Mouse (Mus musculus): ENCODE data around the gene Fcrla.
"Not testable (repeated sequence)": the region's sequence is repeated elsewhere in the genome, so short reads cannot be mapped to it uniquely, and the experiment has no call there.

Fcrla gene

GRCm38 (mm10) chr1:170927378-170927777, at the start of gene Fcrla:
Gene Fcrla (minus strand): TSS chr1:170927583.
- no peak for DNase-seq (ENCODE audit: low read depth, low spot score)

DNA sequence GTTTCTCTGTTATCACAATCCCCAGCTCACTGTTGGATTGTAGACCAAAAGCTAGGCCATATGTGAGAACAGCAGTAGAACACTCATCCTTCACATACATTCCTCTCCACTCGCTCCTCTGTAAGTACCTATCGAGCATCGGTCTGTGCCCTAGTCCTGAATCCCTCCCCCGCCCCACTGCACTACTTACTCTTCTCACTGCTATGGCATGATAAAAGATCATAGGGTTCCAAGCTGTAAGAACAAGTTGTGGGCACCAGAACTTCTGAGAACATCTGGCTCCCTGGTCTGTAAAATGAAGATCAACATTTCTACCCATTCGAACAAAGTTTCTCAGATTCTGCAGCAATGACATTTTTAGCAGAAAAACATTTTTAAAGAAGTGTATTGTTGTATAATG, 49.1 kb upstream of the Fcrla start, which contains the start of gene Fcgr2b:
TSS of gene Fcgr2b (minus strand) at position 101 of the 400 bp plus-strand sequence.
- no peak for DNase-seq (ENCODE audit: low read depth, low spot score)

- no peak for DNase-seq (ENCODE audit: low read depth, low spot score)
Observed at GRCm38 (mm10) chr1:170975751-170976161, 48.4 kb upstream of the Fcrla start.

- DNase-seq (ENCODE audit: low read depth, low spot score), result not testable (repeated sequence)
Observed at GRCm38 (mm10) chr1:170975350-170975749, 48.0 kb upstream of the Fcrla start.

GRCm38 (mm10) chr1:170974736-170975135, 47.4 kb upstream of the Fcrla start:
- no peak for DNase-seq (ENCODE audit: low read depth, low spot score)

DNA sequence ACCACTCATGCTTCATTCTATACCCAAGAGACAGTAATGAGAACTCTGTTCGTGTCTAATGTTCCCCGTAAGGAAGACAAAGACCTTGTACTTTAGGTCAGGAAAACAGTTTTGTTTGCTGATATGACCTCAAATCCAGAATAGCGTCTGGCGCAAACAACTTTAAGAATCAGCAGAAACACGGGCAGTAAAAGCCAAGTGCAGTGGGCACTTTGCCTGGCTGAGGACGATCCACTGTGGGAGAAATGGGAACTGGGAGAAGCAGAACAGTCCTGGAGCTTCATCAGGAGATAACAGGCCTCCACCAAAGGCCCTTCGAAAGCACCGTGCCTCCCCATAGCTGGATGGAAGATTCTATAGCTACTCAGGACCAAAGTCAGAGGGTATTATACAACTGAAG, 46.8 kb upstream of the Fcrla start:
- DNase-seq (ENCODE audit: low read depth, low spot score), result no peak

GRCm38 (mm10) chr1:170972936-170973335, 45.6 kb upstream of the Fcrla start:
- no peak for DNase-seq (ENCODE audit: low read depth, low spot score)

GRCm38 (mm10) chr1:170972494-170972893, 45.1 kb upstream of the Fcrla start:
- no peak for DNase-seq (ENCODE audit: low read depth, low spot score)

DNA sequence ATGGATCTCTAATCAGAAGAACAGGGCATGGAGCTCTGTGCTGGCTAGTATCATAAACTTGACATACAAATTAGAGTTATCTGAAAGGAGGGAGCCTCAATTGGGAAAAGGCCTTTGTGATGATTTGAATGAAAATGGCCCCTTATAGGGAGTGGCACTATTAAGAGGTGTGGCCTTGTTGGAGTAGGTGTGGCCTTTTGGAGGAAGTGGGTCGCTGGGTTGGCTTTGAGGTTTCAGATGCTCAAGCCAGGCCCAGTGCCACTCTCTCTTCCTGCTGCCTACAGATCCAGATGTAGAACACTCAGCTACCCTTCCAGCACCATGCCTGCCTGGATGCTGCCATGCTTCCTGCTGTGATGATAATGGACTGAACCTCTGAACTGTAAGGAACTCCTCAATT, 41.2 kb upstream of the Fcrla start:
- no peak for DNase-seq (ENCODE audit: low read depth, low spot score)

DNA sequence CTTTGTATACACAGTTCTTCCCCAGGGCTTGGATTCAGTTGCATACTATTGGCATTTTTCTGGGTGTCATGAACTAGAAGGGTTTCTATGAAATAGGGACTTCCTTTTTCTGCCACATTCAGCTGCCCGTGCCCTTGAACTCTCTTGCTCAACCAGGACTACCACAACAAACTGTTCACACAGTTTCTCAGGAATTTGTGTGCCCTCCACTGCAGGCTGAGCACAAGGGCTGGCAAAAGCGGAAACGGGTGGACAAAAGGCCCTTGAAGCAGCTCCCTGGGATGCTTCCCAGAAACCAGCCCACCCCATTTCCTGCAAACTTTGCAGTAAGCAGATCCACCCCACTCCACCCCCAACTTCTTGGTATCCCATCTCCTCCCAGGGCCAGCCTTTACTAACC, 40.2 kb upstream of the Fcrla start:
- DNase-seq (ENCODE audit: low read depth, low spot score), result no peak

DNA sequence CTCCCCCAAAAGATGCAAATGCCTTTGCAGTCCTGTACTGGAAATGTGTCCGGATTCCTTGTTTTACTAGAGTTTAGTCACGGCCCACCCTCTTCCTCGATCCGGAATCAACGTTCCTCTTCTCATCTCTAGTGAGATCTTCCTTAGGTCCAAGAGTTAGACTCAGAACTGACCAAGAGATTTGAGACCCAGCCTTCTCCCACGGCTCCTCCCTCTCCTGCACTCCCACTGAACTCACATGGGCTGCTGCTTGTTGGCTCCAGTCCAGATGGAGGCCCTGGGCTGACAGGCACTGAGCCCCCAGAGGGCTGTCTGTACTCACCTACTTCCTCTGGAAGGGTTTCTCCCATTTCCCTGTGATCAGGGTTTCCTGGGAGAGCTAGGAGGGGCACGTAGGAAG, 35.7 kb upstream of the Fcrla start:
- DNase-seq (ENCODE audit: low read depth, low spot score), result no peak

DNA sequence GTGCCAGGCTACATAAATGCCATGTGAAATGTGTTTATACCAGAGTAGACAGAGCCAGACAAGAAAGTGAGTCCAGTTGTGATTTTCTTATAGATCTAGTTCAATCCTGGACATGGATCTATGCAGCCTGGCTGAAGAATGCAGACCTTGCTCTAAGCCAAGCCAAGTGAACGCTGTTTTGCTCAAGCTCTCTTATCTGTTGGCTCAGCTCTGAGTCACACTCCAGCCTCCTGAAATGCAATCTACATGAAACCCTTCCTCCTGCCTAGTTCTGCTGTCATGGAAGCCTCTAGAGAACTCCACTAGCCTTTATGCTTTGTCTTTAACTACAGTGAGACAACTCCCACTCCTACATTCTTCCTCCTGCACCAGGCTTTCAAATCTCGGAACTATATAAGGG, 34.9 kb upstream of the Fcrla start:
- DNase-seq (ENCODE audit: low read depth, low spot score), result no peak

DNA sequence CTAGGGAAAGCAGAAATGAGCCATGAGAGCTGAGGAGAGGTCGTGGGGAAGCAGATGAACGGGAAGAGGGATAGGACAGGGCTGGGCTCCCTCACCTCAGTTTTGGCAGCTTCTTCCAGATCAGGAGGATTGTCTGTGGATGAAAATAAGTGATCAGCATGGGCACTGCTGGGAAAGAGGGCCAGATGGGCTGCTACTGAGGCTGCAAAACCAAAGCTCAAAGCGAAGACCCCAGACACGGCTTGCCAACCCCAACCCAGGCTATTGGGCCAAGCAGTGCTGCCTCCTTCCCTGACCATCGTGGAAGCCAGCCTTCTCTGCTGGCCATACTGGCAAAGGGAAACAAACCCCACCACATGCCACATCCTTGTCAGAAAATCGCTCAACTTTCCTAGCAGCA, 33.7 kb upstream of the Fcrla start:
- no peak for DNase-seq (ENCODE audit: low read depth, low spot score)

- DNase-seq (ENCODE audit: low read depth, low spot score), result no peak
Observed at GRCm38 (mm10) chr1:170959791-170960190, 32.4 kb upstream of the Fcrla start.

DNA sequence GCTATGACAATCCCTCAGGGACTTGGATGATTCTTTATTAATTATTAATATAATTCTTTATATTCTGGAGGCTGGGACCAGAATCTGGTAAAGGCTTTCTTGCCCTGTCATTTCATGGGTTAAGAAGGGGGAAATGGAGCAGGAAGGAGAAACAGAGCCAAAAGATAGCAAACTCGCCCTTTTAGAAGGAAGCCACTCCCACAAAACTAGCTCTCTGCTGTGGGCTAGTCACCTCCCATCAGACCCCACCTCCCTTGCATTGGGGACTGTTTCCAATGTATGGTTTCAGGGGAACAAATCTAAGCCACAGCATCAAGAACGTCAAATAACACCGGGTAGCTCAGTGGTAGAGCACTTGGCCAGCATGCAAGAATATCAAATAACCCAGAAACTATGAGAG, 30.8 kb upstream of the Fcrla start:
- DNase-seq (ENCODE audit: low read depth, low spot score), result no peak

GRCm38 (mm10) chr1:170953192-170953591, 25.8 kb upstream of the Fcrla start:
- no peak for DNase-seq (ENCODE audit: low read depth, low spot score)

DNA sequence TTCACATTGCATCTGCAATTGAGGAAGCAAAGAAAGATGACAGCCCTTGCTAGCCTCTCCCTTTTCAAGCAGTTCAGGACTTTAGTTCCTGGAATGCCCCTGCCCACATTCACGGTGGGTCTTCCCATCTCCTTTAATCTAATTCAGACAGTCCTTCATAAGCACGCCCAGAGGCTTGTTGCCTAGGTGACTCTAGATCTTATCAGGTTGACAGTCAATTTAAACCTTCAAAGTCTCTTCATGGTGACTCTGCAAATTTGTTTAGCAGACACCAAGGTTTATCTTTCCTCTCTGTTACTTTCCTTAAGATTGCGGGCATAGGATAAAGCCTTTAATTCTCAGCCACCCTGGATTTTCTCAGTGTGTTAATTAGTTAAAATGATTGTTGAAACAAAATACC, 23.4 kb upstream of the Fcrla start:
- DNase-seq (ENCODE audit: low read depth, low spot score), result peak; percentile 2

GRCm38 (mm10) chr1:170944908-170945307, 17.5 kb upstream of the Fcrla start:
- DNase-seq (ENCODE audit: low read depth, low spot score), result not testable (repeated sequence)

DNA sequence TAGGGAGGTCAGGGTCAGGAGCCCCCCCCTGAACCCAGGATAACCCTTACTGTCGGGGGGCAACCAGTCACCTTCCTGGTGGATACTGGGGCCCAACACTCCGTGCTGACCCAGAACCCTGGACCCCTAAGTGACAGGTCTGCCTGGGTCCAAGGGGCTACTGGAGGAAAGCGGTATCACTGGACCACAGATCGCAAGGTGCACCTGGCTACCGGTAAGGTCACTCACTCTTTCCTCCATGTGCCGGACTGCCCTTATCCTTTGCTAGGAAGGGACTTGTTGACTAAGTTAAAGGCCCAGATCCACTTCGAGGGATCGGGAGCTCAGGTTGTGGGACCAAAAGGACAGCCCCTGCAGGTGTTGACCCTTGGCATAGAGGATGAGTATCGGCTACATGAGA, 16.8 kb upstream of the Fcrla start:
- not testable (repeated sequence) for DNase-seq (ENCODE audit: low read depth, low spot score)

- DNase-seq (ENCODE audit: low read depth, low spot score), result no peak
Observed at GRCm38 (mm10) chr1:170939255-170939654, 11.9 kb upstream of the Fcrla start.

- DNase-seq (ENCODE audit: low read depth, low spot score), result no peak
Observed at GRCm38 (mm10) chr1:170934383-170934782, 7.0 kb upstream of the Fcrla start.

DNA sequence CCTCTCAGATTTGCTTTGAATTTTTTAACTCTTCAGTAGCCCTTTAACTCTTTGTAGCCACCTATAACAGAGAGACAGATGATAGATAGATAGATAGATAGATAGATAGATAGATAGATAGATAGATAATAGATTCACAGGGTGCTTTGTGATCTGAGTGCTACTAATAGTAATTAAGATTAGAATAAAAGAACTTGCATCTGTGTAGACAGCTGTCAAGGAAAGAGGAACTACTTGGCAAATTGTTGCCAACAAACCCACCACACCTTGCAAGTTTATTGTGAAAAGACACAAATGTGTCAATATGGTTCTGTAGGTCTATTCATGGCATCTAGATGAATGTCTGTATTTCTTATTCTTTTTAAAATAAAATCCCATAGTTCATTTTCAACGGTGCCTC, 6.6 kb upstream of the Fcrla start:
- no peak for DNase-seq (ENCODE audit: low read depth, low spot score)

- no peak for DNase-seq (ENCODE audit: low read depth, low spot score)
Observed at GRCm38 (mm10) chr1:170933386-170933920, 6.1 kb upstream of the Fcrla start.

DNA sequence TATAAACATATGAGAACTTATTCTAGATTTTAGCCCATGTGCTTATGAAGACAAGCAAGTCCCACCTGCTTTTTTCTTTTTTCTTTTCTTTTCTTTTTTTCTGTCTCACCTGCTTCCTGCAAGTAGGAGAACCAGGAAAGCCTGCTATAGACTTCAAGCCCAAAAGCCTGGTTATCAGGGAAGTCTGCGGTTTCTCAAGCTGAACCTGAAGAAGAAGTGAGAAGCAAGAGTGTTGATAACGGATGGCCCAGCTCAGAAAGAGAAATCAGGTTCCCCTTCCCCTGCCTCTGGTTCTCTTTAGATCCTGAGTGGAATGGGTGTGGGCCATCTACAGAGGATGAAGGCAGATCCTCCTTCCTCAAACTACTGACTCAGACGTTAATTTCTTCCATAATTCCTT, 4.7 kb upstream of the Fcrla start:
- no peak for DNase-seq (ENCODE audit: low read depth, low spot score)
